Mouse (Mus musculus) stomach, postnatal 0 days (tissue): Measurements from ENCODE around the gene Hist2h2bb. TPM values are rescaled to one million over a fixed set of nuclear protein-coding genes. Genes with fewer than 3 reads are reported as not detected.

Experiments
- ATAC-seq: fragments of 200-750 bp; cut with Nextera tagmentation; 2 replicates; pipeline ENCODE4 v1.8.0; 2017; ENCODE audit not compliant: low FRiP score, low TSS enrichment
- DNase-seq: peaks from one replicate; pipeline ENCODE4 v3.0.0-alpha.2; 2016; ENCODE audit warnings: low spot score
- H3K27ac ChIP-seq: fragments of 300-500 bp; sonication (generic); replicated peaks from 2 replicates; pipeline ENCODE4 v1.5.1; 2014; ENCODE audit warnings: mild to moderate bottlenecking, control low read depth
- H3K27me3 ChIP-seq: fragments of 300-500 bp; sonication (generic); 2 replicates; pipeline ENCODE4 v1.6.1; 2014; ENCODE audit warnings: low read length; ENCODE audit not compliant: control insufficient read depth, insufficient read depth
- H3K36me3 ChIP-seq: fragments of 300-500 bp; sonication (generic); 2 replicates; pipeline ENCODE4 v1.6.1; 2014; ENCODE audit warnings: low read length, mixed read lengths; ENCODE audit not compliant: control insufficient read depth, insufficient read depth
- H3K4me1 ChIP-seq: fragments of 300-500 bp; sonication (generic); replicated peaks from 2 replicates; pipeline ENCODE4 v1.6.1; 2014; ENCODE audit warnings: antibody characterized with exemption; ENCODE audit not compliant: control insufficient read depth, insufficient read depth
- H3K4me2 ChIP-seq: fragments of 300-500 bp; sonication (generic); replicated peaks from 2 replicates; pipeline ENCODE4 v1.6.1; 2014; ENCODE audit warnings: low read depth, mild to moderate bottlenecking, control low read depth, moderate library complexity
- H3K4me3 ChIP-seq: fragments of 300-500 bp; sonication (generic); 2 replicates; pipeline ENCODE4 v1.5.1; 2014; ENCODE audit warnings: low read depth, low read length, control low read depth
- H3K9ac ChIP-seq: fragments of 300-500 bp; sonication (generic); 2 replicates; pipeline ENCODE4 v1.6.1; 2014; ENCODE audit warnings: mild to moderate bottlenecking, low read length, control low read depth, mixed read lengths
- H3K9me3 ChIP-seq: fragments of 300-500 bp; sonication (generic); 2 replicates; pipeline ENCODE4 v1.6.1; 2016; ENCODE audit warnings: low read length; ENCODE audit not compliant: control insufficient read depth
- CTCF ChIP-seq: IDR thresholded peaks from 2 replicates; pipeline ENCODE4 v1.5.1; 2016; ENCODE audit warnings: antibody characterized with exemption, low read depth, mild to moderate bottlenecking, moderate library complexity
- EP300 ChIP-seq: optimal IDR thresholded peaks from 2 replicates; pipeline ENCODE3; 2016; ENCODE audit warnings: antibody characterized with exemption
- WGBS: fragments of 180-500 bp; shearing (Covaris S2); extraction: QIAGEN DNeasy Blood & Tissue Kit; methylation state at CpG from one replicate; pipeline ENCODE4 v1.1.7; 2014; 5-methylcytosine and 5-hydroxymethylcytosine counted together
- microRNA-seq: library from miRNA; unstranded; fragments of <30 nt; microRNA quantifications from one replicate; pipeline ENCODE4, GENCODE M21; 2016
- polyA plus RNA-seq: library from polyadenylated mRNA; unstranded; fragments of >200 nt; fragmentation: Nextera tagmentation; extraction: Ambion mirVana; gene quantifications from 2 replicates; pipeline ENCODE4 v1.2.1, GENCODE M21; 2015

The Hist2h2bb gene
- polyA plus RNA-seq, 1 experiment from 2014 or later = 5.5 TPM

- Histone ChIP-seq H3K9ac (no peak overlapping the region), H3K4me3 (no peak overlapping the region), H3K4me2 (no peak overlapping the region), H3K27ac (no peak overlapping the region), H3K9me3 (no peaks in the 10 kb centered on the region), H3K36me3 (no peaks in the 10 kb centered on the region), H3K4me1 (no peaks in the 10 kb centered on the region), H3K27me3 (no peaks in the 10 kb centered on the region)
- ATAC-seq = no peak
- 37% methylated on average over 3 of the region's 3 CpGs for WGBS
- no peak for DNase-seq
- TF ChIP-seq EP300 = no peak
- no peak for TF ChIP-seq CTCF
Measured at GRCm38 (mm10) chr3:96309441-96309840, 39.9 kb downstream of the Hist2h2bb start.

GRCm38 (mm10) chr3:96312341-96313098 lies 43.0 kb downstream of the Hist2h2bb start:
- no peaks in the 10 kb centered on the region for H3K27me3 ChIP-seq
- no peak for DNase-seq
- H3K9ac ChIP-seq = no peak overlapping the region
- H3K4me3 ChIP-seq = no peak overlapping the region
- no peaks in the 10 kb centered on the region for H3K4me1 ChIP-seq
- no peaks in the 10 kb centered on the region for H3K9me3 ChIP-seq
- H3K27ac ChIP-seq = no peak overlapping the region
- H3K36me3 ChIP-seq = no peaks in the 10 kb centered on the region
- 60% methylated on average over 8 of the region's 8 CpGs for WGBS
- no peak for TF ChIP-seq EP300
- no peak for TF ChIP-seq CTCF
- no peak for ATAC-seq
- H3K4me2 ChIP-seq = no peak overlapping the region

Small RNA genes lying within 50 kb of the gene (microRNA-seq; reads per million reads assigned to microRNA genes)
- not detected for gene Gm44492
- gene Gm47311 = not detected
- gene Gm47313 = not detected

Other genes starting within 250 kb of the Hist2h2bb start
- gene Vps45, start 211.3 kb upstream of the Hist2h2bb start, polyA plus RNA-seq = 28.0 and 32.1 TPM in 2 replicates
- gene Otud7b, start 165.2 kb upstream of the Hist2h2bb start, polyA plus RNA-seq = 12.3 and 14.5 TPM in 2 replicates
- 8.2 and 10.2 TPM in 2 replicates for gene Mtmr11, start 107.7 kb upstream of the Hist2h2bb start, polyA plus RNA-seq
- 70.1 and 72.8 TPM in 2 replicates for gene Sf3b4, start 97.4 kb upstream of the Hist2h2bb start, polyA plus RNA-seq
- gene Sv2a, start 88.6 kb upstream of the Hist2h2bb start, polyA plus RNA-seq = 2.9 and 4.2 TPM in 2 replicates
- 53.6 and 55.1 TPM in 2 replicates for gene Bola1, start 50.0 kb upstream of the Hist2h2bb start, polyA plus RNA-seq
- gene Hist2h2ab, start 49.9 kb upstream of the Hist2h2bb start, polyA plus RNA-seq = 0.68 TPM in 1 of 2 replicates, not detected in the other
- gene Hist2h2ac, start 48.9 kb upstream of the Hist2h2bb start, polyA plus RNA-seq = 3.1 and 6.2 TPM in 2 replicates
- gene Hist2h2be, start 48.6 kb upstream of the Hist2h2bb start, polyA plus RNA-seq = 3.2 and 3.4 TPM in 2 replicates
- gene Hist2h3c2, start 30.6 kb upstream of the Hist2h2bb start, polyA plus RNA-seq = 1.2 and 2.8 TPM in 2 replicates
- 218 and 246 TPM in 2 replicates for gene Hist2h2aa2, start 29.5 kb upstream of the Hist2h2bb start, polyA plus RNA-seq
- 81.4 and 98.7 TPM in 2 replicates for gene Hist2h2aa1, start 24.3 kb upstream of the Hist2h2bb start, polyA plus RNA-seq
- 0.44 and 1.2 TPM in 2 replicates for gene Hist2h3c1, start 23.1 kb upstream of the Hist2h2bb start, polyA plus RNA-seq
- gene Hist2h4, start 6.4 kb upstream of the Hist2h2bb start, polyA plus RNA-seq = 5.4 and 9.8 TPM in 2 replicates
- 16.4 and 34.4 TPM in 2 replicates for gene Hist2h3b, start 1.1 kb upstream of the Hist2h2bb start, polyA plus RNA-seq
- 2.5 and 3.8 TPM in 2 replicates for gene Fcgr1, start 24.2 kb downstream of the Hist2h2bb start, polyA plus RNA-seq
- 0.18 and 0.36 TPM in 2 replicates for gene BC107364, start 182.6 kb downstream of the Hist2h2bb start, polyA plus RNA-seq